Mouse (Mus musculus): ENCODE data around the gene Ptdss2. TPM values are rescaled to one million over a fixed set of nuclear protein-coding genes. Genes with fewer than 3 reads are reported as not detected.

Ptdss2 gene
- total and polyA plus RNA-seq, 2 experiments from 2014 or later: 35.5 to 54.8 TPM

- no peak for ATAC-seq (ENCODE audit: insufficient read depth, low read depth)
- H3K27me3 ChIP-seq (ENCODE audit: control insufficient read depth, insufficient read depth, low read length): no peaks in the 10 kb centered on the region
- H3K4me1 ChIP-seq (ENCODE audit: control insufficient read depth, insufficient read depth): peaks cover 6% of the 10 kb centered on the region; the same call in 1 of the 2 replicates
- H3K9ac ChIP-seq (replicated peaks; ENCODE audit: low read depth, low read length): no peak overlapping the region
- H3K36me3 ChIP-seq (replicated peaks; ENCODE audit: control insufficient read depth, insufficient read depth, low read length): no peaks in the 10 kb centered on the region
- peak; percentile 67 for DNase-seq (ENCODE audit: low spot score)
- H3K4me3 ChIP-seq (ENCODE audit: low read depth, low read length): no peak overlapping the region
- WGBS: under 1% methylated on average over 8 of the region's 8 CpGs
- H3K9me3 ChIP-seq (replicated peaks; ENCODE audit: control insufficient read depth, low read length): no peaks in the 10 kb centered on the region
- peak; percentile 98 for TF ChIP-seq CTCF (IDR thresholded peaks at IDR 0.05; ENCODE audit: low read depth)
- TF ChIP-seq EP300 (IDR thresholded peaks at IDR 0.05; ENCODE audit: low read depth): no peak
- no peak overlapping the region for H3K27ac ChIP-seq (ENCODE audit: low read depth)
- no peak overlapping the region for H3K4me2 ChIP-seq (ENCODE audit: low read depth, low read length)
These were observed 54.0 kb downstream of the Ptdss2 start for GRCm38 (mm10) chr7:141176173-141176572.

DNA sequence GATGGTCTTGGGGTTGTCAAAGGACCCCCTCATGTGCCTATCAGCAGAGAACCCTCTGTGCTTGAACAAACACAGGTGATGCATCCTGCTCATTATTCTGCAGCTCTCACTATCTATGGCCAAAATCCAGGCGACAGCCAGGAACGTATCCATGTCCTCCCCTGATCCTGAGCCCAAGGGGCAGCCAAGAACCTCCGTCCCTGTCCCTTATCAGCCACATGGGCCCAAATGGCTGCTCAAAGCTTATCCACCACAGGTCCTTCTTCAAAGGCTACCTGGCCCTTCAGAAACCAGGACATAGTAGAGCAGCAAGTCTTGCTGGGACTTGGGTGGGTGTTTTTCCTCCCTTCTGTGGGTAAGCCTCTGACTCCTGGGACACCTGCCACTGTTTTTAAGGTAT is 66.0 kb downstream of the Ptdss2 start:
- Histone ChIP-seq H3K4me1 (ENCODE audit: control insufficient read depth, insufficient read depth) (peaks cover 5% of the 10 kb centered on the region; the same call in 1 of the 2 replicates), H3K4me2 (ENCODE audit: low read depth, low read length) (no peak overlapping the region), H3K4me3 (ENCODE audit: low read depth, low read length) (no peak overlapping the region), H3K27ac (ENCODE audit: low read depth) (no peak overlapping the region), H3K9ac (replicated peaks; ENCODE audit: low read depth, low read length) (no peak overlapping the region), H3K9me3 (replicated peaks; ENCODE audit: control insufficient read depth, low read length) (no peaks in the 10 kb centered on the region), H3K27me3 (ENCODE audit: control insufficient read depth, insufficient read depth, low read length) (no peaks in the 10 kb centered on the region), H3K36me3 (replicated peaks; ENCODE audit: control insufficient read depth, insufficient read depth, low read length) (peaks cover 34% of the 10 kb centered on the region)
- DNase-seq (ENCODE audit: low spot score): no peak
- WGBS: 55% methylated on average over 3 of the region's 3 CpGs
- TF ChIP-seq EP300 (IDR thresholded peaks at IDR 0.05; ENCODE audit: low read depth) (no peak), CTCF (IDR thresholded peaks at IDR 0.05; ENCODE audit: low read depth) (no peak)
- ATAC-seq (ENCODE audit: insufficient read depth, low read depth): no peak

DNA sequence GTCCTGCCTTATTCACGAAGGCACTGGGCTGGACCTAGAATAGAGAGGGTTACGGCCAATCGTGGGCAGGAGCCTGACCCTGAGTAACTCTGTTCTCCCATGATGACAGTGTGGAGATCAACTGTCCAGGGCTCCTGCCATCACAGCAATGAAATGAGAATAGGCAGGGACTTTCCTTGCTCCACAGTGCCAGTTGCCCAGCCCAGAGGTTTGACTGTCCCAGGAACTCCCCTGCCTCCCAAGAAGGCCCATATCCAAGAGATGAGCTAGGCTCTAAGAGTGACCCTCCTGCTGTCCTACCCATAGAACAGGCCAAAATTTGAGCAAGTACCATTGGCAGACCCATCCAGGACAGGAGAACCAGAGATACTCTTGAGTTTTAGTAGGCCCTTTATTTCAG is 66.6 kb downstream of the Ptdss2 start:
- Histone ChIP-seq H3K4me1 (ENCODE audit: control insufficient read depth, insufficient read depth) (peaks cover 5% of the 10 kb centered on the region; the same call in 1 of the 2 replicates), H3K27ac (ENCODE audit: low read depth) (no peak overlapping the region), H3K9me3 (replicated peaks; ENCODE audit: control insufficient read depth, low read length) (no peaks in the 10 kb centered on the region), H3K4me3 (ENCODE audit: low read depth, low read length) (no peak overlapping the region), H3K9ac (replicated peaks; ENCODE audit: low read depth, low read length) (no peak overlapping the region), H3K36me3 (replicated peaks; ENCODE audit: control insufficient read depth, insufficient read depth, low read length) (peaks cover 34% of the 10 kb centered on the region), H3K27me3 (ENCODE audit: control insufficient read depth, insufficient read depth, low read length) (no peaks in the 10 kb centered on the region), H3K4me2 (ENCODE audit: low read depth, low read length) (no peak overlapping the region)
- DNase-seq (ENCODE audit: low spot score): no peak
- WGBS: 89% methylated on average over 3 of the region's 3 CpGs
- ATAC-seq (ENCODE audit: insufficient read depth, low read depth): no peak
- no peak for TF ChIP-seq EP300 (IDR thresholded peaks at IDR 0.05; ENCODE audit: low read depth)

DNA sequence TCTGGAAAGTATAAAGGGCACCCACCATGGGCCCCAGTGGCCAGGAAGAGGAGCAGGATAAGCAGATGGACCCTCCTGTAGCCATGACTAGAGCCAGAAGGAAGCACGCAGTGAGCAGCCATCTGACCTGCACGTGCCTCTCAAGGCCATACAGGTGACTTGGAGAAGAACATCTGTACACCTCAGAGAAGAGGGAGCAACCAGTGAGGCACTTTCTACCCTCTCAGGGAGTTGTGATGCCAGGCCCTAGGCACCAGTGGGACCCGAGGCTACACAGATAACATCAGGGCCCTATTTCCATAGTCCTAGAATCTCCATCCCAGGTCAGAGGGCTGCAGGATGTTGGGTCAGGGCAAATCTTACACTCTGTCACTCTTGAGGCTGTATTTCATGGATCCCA is 68.0 kb downstream of the Ptdss2 start:
- no peak overlapping the region for H3K9ac ChIP-seq (replicated peaks; ENCODE audit: low read depth, low read length)
- H3K4me2 ChIP-seq (ENCODE audit: low read depth, low read length): no peak overlapping the region
- H3K27me3 ChIP-seq (ENCODE audit: control insufficient read depth, insufficient read depth, low read length): no peaks in the 10 kb centered on the region
- no peak for DNase-seq (ENCODE audit: low spot score)
- H3K4me3 ChIP-seq (ENCODE audit: low read depth, low read length): no peak overlapping the region
- TF ChIP-seq EP300 (IDR thresholded peaks at IDR 0.05; ENCODE audit: low read depth) (no peak), CTCF (IDR thresholded peaks at IDR 0.05; ENCODE audit: low read depth) (no peak)
- H3K27ac ChIP-seq (ENCODE audit: low read depth): no peak overlapping the region
- 85% methylated on average over 3 of the region's 3 CpGs for WGBS
- H3K36me3 ChIP-seq (replicated peaks; ENCODE audit: control insufficient read depth, insufficient read depth, low read length): peaks cover 34% of the 10 kb centered on the region
- peaks cover 5% of the 10 kb centered on the region for H3K4me1 ChIP-seq (ENCODE audit: control insufficient read depth, insufficient read depth)
- H3K9me3 ChIP-seq (replicated peaks; ENCODE audit: control insufficient read depth, low read length): no peaks in the 10 kb centered on the region
- ATAC-seq (ENCODE audit: insufficient read depth, low read depth): no peak

DNA sequence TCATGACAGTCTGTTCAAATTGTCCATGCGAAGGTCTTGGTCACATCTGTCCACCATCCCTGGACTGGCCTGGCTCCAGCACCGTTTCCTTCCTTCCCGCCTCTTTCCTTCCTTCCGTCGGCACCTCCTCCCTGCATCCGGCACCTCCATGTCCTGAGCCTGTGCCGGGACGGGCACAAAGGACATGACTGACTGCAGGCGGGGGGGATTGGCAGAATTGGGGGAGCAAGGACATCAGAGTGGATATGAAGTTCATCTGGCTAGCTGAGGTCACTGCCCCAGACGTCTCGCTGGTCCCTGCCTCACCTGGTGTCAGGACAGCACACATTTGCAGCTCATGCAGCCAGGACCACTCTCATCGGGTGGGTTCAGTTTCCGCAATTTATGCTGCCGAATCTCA is 68.9 kb downstream of the Ptdss2 start:
- H3K36me3 ChIP-seq (replicated peaks; ENCODE audit: control insufficient read depth, insufficient read depth, low read length): peaks cover 34% of the 10 kb centered on the region
- H3K9ac ChIP-seq (replicated peaks; ENCODE audit: low read depth, low read length): no peak overlapping the region
- DNase-seq (ENCODE audit: low spot score): no peak
- no peak overlapping the region for H3K4me2 ChIP-seq (ENCODE audit: low read depth, low read length)
- no peak overlapping the region for H3K4me3 ChIP-seq (ENCODE audit: low read depth, low read length)
- TF ChIP-seq EP300 (IDR thresholded peaks at IDR 0.05; ENCODE audit: low read depth) (no peak), CTCF (IDR thresholded peaks at IDR 0.05; ENCODE audit: low read depth) (no peak)
- H3K4me1 ChIP-seq (ENCODE audit: control insufficient read depth, insufficient read depth): peaks cover 5% of the 10 kb centered on the region
- H3K27ac ChIP-seq (ENCODE audit: low read depth): no peak overlapping the region
- WGBS: 72% methylated on average over 14 of the region's 14 CpGs
- no peaks in the 10 kb centered on the region for H3K9me3 ChIP-seq (replicated peaks; ENCODE audit: control insufficient read depth, low read length)
- H3K27me3 ChIP-seq (ENCODE audit: control insufficient read depth, insufficient read depth, low read length): no peaks in the 10 kb centered on the region
- ATAC-seq (ENCODE audit: insufficient read depth, low read depth): no peak
